Mouse (Mus musculus) left cerebral cortex, adult 11 months (tissue): ENCODE data around the gene Mob2.
A peak's percentile ranks its signal among the peaks of the same experiment; 100 is the strongest.

Experiments
- DNase-seq: peaks from one replicate; pipeline ENCODE4 v3.0.0; 2022; ENCODE audit warnings: low spot score

Gene Mob2

GRCm38 (mm10) chr7:142025196-142025595 is 35.7 kb downstream of the Mob2 start:
- no peak for DNase-seq

- DNase-seq, result no peak
Measured at GRCm38 (mm10) chr7:142020827-142021226, 40.0 kb downstream of the Mob2 start.

- no peak for DNase-seq
Measured at GRCm38 (mm10) chr7:142019699-142020098, 41.2 kb downstream of the Mob2 start.

GRCm38 (mm10) chr7:142016562-142016961 is 44.3 kb downstream of the Mob2 start:
- DNase-seq, result no peak

GRCm38 (mm10) chr7:142001597-142002340 is 59.1 kb downstream of the Mob2 start:
- no peak for DNase-seq

GRCm38 (mm10) chr7:142000661-142001060 is 60.2 kb downstream of the Mob2 start:
- DNase-seq, result no peak

- no peak for DNase-seq
Measured at GRCm38 (mm10) chr7:141994121-141994520, 66.7 kb downstream of the Mob2 start.

- no peak for DNase-seq
Measured at GRCm38 (mm10) chr7:141991183-141991582, 69.7 kb downstream of the Mob2 start.

GRCm38 (mm10) chr7:141988314-141988806 is 72.5 kb downstream of the Mob2 start:
- DNase-seq, result no peak

- no peak for DNase-seq
Measured at GRCm38 (mm10) chr7:141981237-141981636, 79.6 kb downstream of the Mob2 start.

- no peak for DNase-seq
Measured at GRCm38 (mm10) chr7:141979247-141979646, 81.6 kb downstream of the Mob2 start.

GRCm38 (mm10) chr7:141978003-141978402 is 82.9 kb downstream of the Mob2 start:
- no peak for DNase-seq

GRCm38 (mm10) chr7:141972831-141973619 is 87.8 kb downstream of the Mob2 start:
- DNase-seq, result peak; percentile 47

- DNase-seq, result no peak
Measured at GRCm38 (mm10) chr7:141966281-141966680, 94.6 kb downstream of the Mob2 start.

- DNase-seq, result no peak
Measured at GRCm38 (mm10) chr7:141962521-141962920, 98.3 kb downstream of the Mob2 start.

GRCm38 (mm10) chr7:141961491-141961890 is 99.4 kb downstream of the Mob2 start:
- DNase-seq, result no peak

- DNase-seq, result no peak
Measured at GRCm38 (mm10) chr7:141960926-141961325, 99.9 kb downstream of the Mob2 start.

GRCm38 (mm10) chr7:141959133-141959532 is 101.7 kb downstream of the Mob2 start:
- no peak for DNase-seq
